Mouse (Mus musculus) naive thymus-derived CD4-positive, alpha-beta T cell, adult 5 months (primary cell): ENCODE measurements around the gene Ado. TPM values are rescaled to one million over a fixed set of nuclear protein-coding genes. Genes with fewer than 3 reads are reported as not detected.

Experiments used
- polyA plus RNA-seq: library from polyadenylated mRNA; unstranded; fragments of 100-300 nt; shearing (Covaris generic); gene quantifications from one replicate; pipeline ENCODE4 v1.2.1, GENCODE M21; 2017

Ado gene
- 9.7 TPM for polyA plus RNA-seq

GRCm38 (mm10) chr10:67548877-67549731 lies at the start of gene Ado:
Ado (minus strand) TSS chr10:67548955.

GRCm38 (mm10) chr10:67535256-67535655 lies 13.5 kb downstream of the Ado start, which contains the start of gene Egr2:
Egr2 (plus strand) TSS chr10:67535475.

Other genes starting within 250 kb of the Ado start
- gene Egr2, start 13.5 kb downstream of the Ado start, polyA plus RNA-seq, result 5.8 TPM